Mouse (Mus musculus) G1E-ER4 (cell line): ENCODE measurements around the gene Arrdc3. TPM values are rescaled to one million over a fixed set of nuclear protein-coding genes. Genes with fewer than 3 reads are reported as not detected.

Experiments
- GATA1 ChIP-seq: IDR thresholded peaks from one replicate; pipeline ENCODE4 v1.8.0; 2012; ENCODE audit warnings: low read length, inconsistent platforms
- polyA plus RNA-seq: library from polyadenylated mRNA; stranded (reverse); fragments of >175 nt; gene quantifications from 2 replicates; pipeline ENCODE4 v1.2.3, GENCODE M21; 2012

Gene Arrdc3
- polyA plus RNA-seq, 1 experiment, result 0.99 TPM

DNA sequence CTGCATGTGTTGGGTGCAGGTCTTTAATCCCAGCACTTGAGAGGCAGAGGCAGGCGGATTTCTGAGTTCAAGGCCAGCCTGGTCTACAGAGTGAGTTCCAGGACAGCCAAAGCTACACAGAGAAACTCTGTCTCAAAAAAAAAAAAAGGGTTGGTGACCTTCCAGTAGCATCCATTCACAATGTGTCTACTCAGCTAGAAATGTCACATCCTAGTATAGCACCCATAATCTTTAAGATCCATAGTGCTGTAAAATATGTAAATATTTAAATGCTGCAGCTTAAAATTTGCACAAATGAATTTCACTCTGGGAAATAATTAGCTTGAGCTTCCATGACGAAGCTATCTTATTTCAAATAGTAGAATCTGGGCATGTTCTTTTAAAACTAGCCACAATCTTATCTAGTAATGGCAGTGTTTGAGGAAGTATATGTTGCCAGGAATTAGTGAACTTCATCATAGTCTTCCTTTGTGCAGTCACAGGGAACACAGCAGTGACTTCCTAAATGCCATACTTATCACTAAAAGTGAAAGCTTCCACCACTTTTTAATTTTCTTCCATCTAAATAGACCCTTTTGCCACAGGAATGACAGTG is 16.3 kb downstream of the Arrdc3 start:
- TF ChIP-seq GATA1, result no peak

DNA sequence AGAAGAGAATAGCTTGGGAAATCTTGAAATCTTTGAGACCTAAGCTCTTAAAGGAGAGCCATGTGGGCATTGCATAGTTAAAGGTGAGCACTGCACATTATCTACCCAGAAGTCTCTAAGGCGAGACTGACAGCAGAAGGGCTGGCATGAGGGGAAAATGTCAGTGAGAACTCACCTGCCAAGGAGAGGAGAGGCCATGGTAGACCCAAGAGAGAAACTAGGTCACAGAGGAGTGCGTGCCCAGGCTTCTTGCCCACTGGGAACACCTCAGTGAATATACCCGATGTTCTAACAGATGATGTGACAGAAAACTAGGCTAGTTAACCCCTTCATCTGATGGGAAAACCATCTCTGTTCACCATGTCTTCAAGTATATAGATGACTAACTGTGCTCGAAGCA is 18.2 kb downstream of the Arrdc3 start:
- no peak for TF ChIP-seq GATA1

DNA sequence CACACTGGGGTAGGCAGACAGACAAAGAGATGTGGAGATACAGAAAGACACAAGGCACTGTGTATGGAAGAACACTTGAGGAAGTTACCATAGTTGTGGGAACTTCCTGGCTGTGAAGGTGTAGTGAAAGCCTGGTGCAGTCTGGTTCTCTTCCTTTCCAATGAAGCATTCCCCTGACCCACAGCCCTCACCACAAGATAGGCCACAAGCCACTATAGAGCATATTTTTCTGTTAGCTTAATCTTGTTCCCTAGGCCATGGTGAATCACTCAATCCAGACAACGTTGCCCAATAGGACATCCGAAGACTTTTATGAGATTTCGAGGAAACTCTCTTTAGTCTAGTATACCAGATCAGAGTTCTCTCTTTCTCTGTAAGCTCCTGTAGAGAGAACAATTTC is 19.6 kb downstream of the Arrdc3 start:
- no peak for TF ChIP-seq GATA1

DNA sequence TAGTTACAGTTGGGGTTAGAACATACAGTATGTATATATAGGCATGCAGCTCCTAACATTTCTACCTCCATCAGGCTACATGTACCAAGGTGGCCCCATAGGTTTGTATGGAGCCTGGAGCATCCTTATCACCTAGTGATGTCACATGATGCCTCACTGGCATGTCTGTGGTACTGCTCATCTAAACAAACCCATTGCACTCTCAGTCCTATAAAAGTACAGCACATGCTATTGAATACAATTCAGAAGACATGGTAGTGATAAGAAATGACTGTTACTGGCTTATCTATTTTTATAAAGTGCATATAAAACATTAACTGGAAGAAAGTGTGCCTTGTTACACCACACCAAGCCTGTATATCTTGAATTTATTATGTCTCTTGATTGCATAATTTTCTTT is 30.2 kb downstream of the Arrdc3 start:
- TF ChIP-seq GATA1, result no peak

DNA sequence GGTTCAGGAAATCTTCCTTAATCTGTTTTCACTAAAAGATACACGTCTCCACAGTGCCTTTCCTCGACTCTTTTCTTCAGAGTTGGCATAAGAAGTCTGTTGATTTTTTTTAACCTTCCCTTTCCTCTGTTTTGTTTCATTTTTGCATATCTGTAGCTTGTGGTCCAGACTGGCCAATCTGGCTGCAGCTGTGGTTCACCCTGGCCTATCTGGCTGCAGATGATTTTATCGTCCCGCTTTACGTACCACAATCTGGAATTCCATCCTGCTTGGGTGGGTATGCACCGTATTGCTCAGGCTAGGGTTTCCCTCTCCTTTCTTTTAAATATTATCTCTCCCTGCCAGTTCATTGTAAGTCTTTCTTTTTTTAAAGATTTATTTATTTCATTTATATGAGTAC is 37.8 kb downstream of the Arrdc3 start:
- TF ChIP-seq GATA1, result no peak

DNA sequence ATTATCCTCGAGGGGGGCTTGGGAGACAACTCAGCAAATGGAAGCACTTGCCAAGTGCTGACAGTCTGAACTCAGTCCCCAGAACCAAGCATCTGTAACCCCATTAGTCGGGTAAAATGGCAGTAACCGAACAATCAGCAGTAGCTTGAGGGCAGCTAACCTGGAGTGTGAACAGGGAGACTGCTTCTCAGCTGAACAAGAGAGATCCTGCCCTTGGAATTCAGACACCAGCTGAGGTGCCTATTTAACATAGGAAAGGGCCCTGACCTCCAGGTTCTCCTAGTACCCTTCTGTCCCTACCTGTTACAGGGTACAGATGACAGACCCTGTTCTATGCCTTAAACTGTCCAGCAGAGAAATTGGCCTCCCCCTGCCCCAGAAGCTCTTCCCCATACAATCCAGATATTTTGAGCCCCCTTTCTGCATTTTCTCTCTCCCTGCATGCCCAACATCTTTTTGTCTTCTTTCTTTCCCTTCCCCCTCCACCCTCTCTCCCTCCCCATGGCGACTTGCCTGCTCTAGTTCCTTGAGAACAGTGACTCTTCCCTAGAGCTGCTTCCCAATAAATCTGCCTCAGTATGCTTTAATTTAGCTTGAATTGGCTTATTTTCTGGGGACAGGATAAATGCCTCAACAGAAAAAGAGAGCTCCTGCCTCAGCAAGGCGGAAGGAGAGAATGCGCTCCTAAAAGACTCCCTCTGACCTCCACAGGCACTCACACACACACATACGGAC is 38.6 kb downstream of the Arrdc3 start:
- no peak for TF ChIP-seq GATA1

DNA sequence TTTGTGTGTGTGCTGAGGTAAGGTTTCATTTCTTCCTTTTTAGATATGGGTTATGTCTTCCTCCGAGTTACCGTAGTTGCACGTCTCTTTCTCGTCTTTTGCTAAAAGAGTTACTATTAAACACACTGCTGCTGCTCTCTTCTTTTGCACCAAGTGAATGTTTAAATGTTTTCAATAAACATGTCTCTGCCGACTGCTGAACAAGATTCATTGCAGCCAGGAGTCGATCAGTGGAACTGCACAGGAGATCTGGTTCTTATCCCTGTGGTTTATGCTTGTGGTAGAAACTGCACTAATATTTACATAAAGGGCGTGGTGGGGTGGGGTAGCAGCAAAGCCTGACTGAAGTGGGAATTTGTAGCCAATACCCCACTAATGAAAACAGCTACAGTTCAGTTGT is 45.0 kb downstream of the Arrdc3 start:
- no peak for TF ChIP-seq GATA1

DNA sequence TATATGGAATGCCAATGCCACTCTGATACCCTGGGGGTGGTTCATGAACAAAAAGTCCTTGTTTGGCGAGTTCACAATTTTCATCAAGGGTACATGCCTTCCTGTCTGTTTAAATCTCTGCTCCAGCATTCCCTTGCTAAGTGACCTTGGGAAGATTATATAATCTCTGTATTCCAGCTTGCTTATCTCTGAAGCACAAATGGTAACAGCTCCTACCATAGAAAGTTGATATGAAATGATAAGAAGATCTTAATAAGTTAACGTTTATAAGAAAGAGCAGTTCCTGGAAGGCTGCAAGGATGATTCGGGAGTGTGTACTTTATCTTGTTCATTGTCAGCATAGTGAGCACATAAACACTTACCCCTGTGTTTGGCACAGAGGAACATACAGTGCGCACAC is 46.8 kb downstream of the Arrdc3 start:
- TF ChIP-seq GATA1, result no peak

DNA sequence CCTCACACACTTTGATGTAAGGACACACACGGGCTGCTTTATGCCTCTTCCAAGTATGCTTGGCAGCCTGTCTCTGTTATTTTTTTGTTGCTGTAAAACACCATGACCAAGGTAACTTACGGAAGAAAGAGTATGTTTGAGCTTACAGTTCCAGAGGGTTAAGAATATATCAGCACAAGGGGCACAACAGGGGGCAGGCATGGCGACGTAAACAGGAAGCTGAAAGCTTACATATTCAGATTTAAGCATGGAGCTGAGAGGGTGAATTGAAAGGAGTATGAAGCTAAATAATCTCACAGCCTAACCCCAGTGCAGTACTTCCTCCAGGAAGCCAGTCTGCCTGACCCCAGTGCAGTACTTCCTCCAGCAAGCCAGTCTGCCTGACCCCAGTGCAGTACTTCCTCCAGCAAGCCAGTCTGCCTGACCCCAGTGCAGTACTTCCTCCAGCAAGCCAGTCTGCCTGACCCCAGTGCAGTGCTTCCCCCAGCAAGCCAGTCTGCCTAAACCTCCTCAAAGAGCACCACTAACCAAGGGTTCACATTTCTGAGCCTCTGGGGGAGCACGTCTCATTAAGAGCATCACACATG is 49.7 kb downstream of the Arrdc3 start:
- no peak for TF ChIP-seq GATA1

DNA sequence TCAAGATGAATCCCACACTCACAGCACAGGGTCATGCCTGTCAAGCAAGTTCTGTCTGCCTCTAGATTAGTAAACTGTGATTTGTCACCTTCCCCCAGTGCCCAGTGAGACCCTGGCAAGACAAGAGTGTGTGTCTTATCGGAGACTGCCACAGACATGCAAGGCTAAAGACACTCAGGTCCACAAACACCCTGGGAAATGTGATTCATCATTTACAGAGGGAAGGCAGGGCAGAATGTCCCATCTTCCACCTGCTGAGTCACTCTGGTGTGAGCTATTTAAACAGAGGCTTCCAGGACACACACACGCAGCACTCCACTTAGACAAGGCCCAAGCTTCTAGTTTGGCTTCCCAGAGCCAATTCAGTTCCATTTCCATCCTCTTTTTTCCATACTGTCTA is 53.2 kb downstream of the Arrdc3 start:
- TF ChIP-seq GATA1, result no peak

DNA sequence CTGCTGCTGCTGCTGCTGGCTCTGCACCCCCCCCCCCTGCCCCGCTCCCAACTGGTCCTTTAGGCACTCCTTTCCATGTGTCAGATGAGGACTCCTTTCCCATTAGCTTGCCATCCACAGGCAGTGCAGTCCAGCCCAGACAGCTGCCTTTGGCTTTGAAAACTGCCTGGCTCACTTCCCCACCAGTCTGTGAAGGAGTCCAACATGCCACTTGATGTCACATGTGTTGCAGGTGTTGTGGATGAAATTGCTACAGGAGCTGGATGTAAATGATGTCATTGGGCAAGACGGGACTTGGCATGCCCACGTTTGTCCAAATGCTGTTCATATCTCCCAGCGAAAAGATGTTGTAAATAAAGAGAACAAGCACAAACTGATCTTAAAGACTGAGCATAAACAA is 56.0 kb downstream of the Arrdc3 start:
- TF ChIP-seq GATA1, result no peak

DNA sequence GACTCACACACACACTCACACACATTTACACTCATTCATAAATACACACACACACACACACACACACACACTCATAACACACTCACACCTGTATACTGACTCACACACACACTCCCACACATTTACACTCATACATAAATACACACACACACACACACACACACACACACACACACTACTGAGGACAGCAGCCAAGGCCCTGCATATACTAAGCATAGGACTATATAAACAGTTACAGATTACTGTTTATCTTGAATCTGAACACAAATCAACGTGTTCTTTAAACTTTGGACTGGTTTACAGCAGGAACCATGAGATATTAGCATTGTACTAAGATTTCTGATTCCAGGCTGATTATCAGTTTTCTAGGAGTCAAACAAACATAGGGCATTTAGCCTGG is 56.7 kb downstream of the Arrdc3 start:
- TF ChIP-seq GATA1, result no peak

DNA sequence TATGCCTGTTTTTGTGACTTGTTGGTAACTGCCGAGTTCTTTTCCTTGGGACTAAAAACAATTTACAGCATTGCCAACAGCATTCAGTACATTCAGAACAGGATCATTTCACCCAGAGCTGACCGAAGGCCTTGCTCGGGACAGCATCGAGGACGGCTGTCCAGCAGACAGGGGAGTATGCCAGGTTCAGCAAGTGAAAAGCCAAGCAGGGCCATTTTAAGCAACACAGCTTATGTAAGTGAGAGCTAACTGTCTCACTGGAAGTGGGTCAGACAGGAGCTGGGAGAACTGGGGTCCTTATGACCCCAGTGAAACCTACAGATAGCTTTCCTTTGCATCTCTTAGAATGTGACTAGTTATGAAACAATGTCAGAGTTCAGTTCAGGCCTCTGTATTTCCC is 57.2 kb downstream of the Arrdc3 start:
- no peak for TF ChIP-seq GATA1

DNA sequence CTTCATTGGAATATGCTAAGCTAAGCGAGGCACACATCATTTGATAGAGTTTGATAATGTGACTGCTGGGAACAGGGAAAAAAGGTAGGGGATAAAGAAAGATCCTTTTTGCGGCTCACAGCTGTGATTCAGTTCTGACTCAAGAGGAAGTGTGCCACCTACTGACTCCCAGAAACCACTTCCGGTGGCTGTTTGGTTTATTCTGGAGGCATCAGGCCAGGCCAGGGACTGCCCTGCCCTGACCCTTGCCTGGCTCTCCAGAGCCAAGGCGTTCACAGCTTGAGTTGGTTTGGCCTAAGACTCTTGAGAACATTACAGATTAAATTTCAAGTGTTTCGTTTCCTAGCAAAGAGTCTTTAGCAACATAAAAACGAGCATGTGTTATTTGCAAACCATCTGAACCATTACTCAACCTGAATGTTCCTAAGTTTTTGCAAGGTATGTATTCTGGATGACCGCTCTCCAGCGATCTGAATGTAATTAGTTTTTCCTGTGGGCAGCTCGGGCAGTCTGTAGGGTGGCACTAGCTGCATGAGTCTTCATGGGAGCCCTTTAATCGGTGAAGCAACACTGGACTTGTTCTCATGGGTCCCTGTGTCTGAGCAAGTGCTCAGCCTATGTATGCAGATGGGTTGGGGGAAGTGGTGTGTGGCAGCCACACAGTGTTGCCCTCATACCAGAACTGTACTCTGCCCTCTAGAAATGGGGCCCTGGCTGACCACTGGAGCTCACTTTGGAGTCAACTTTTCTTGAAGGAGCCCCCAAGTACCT is 57.9 kb downstream of the Arrdc3 start:
- TF ChIP-seq GATA1, result no peak

DNA sequence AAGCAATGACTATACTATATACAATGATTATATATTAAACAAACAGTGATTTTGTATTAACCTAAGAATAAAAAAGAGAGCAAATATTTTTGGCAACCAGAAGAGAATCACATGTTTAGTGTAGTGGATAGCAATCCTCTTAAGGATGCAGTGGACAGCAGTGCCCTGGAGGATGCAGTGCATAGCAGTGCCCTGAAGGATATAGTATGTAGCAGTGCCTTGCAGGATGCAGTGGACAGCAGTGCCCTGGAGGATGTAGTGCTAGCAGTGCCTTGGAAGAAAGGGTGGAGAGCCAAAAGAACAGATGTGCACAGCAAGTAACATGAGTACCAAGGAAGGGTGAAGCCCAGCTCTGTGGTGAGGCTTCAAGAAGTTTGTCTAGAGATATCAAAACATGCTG is 61.3 kb downstream of the Arrdc3 start:
- TF ChIP-seq GATA1, result no peak
